Mouse (Mus musculus): ENCODE data around the gene Armc7.
"Not testable (repeated sequence)": the region's sequence is repeated elsewhere in the genome, so short reads cannot be mapped to it uniquely, and the experiment has no call there.

Gene Armc7

GRCm38 (mm10) chr11:115491356-115492083 lies 16.1 kb downstream of the Armc7 start, which contains the start of gene Nt5c:
Gene Nt5c, minus strand, starts transcription at chr11:115491862.
- DNase-seq (ENCODE audit: low spot score): peak; percentile 88

- DNase-seq (ENCODE audit: low spot score): no peak
Observed at GRCm38 (mm10) chr11:115492387-115492786, 16.9 kb downstream of the Armc7 start.

DNA sequence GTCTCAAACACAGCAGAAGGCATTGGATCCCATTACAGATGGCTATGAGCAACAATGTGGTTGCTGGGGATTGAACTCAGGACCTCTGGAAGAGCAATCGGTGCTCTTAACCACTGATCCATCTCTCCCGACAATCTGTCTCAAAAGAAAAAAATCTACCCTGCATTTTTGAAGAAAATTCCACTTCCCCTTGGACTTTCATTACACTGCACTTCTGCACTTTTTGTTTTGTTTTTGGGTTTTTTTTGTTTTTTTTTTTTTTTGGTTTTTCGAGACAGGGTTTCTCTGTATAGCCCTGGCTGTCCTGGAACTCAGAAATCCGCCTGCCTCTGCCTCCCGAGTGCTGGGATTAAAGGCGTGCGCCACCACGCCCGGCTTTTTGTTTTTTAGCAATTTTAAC lies 21.1 kb downstream of the Armc7 start:
- not testable (repeated sequence) for DNase-seq (ENCODE audit: low spot score)

- DNase-seq (ENCODE audit: low spot score): no peak
Observed at GRCm38 (mm10) chr11:115502636-115503035, 27.2 kb downstream of the Armc7 start.

- DNase-seq (ENCODE audit: low spot score): no peak
Observed at GRCm38 (mm10) chr11:115506586-115506985, 31.1 kb downstream of the Armc7 start.

DNA sequence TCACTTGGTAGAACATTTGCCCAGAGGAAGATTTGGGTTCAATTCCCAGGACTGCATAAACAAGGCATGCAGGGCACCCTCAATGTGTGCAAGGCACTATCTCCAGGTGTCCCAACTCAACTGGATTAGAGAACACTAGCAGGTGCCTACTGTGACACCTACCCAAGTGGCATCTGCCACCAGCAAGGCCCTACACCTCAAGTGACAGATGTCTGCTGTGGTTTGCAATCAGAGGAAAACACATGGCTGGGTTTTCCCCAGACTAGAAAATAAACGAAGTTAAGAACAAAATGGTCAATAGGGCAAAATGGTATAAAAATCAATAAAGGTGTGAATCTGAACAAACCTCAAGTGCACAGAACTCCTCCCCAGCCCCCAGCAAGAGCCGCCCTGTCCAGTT lies 32.6 kb downstream of the Armc7 start:
- peak; percentile 11 for DNase-seq (ENCODE audit: low spot score)

DNA sequence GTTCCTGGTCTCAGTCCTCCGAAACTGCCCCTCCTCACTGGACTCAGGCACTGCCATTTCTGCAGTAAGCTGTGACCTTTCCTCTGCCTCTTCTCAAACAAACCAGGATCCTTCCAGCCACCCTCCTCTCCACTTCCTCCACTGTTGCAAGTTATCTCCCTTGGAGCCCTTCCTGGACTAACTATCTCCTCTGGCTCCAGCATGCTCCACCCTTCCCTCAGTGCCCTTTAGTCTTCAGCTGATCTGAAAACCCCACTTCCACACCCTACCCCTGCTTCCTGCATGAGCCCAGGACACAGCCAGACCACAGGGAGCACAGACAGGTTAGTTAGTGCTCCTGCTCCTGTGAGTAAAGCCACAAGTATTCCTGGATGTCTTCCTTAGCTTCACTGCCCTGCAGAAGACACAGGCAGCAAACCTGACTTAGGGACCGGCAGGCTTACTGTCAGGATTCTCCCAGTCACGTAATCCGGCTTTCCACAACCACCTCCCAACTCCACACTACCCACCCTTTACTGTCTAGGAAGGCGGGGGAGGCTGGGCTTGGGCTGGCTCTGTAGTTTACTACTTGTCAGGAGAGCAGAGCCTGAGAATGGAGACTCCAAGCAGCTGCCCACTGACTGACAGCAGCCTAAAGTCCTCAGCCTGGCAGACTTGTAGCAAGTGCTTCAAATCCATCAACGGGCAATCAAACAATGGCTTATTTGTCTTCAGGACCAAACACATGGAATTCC lies 34.5 kb downstream of the Armc7 start:
- DNase-seq (ENCODE audit: low spot score): no peak

GRCm38 (mm10) chr11:115510507-115510888 lies 35.0 kb downstream of the Armc7 start:
- no peak for DNase-seq (ENCODE audit: low spot score)

- DNase-seq (ENCODE audit: low spot score): no peak
Observed at GRCm38 (mm10) chr11:115511121-115511520, 35.7 kb downstream of the Armc7 start.

DNA sequence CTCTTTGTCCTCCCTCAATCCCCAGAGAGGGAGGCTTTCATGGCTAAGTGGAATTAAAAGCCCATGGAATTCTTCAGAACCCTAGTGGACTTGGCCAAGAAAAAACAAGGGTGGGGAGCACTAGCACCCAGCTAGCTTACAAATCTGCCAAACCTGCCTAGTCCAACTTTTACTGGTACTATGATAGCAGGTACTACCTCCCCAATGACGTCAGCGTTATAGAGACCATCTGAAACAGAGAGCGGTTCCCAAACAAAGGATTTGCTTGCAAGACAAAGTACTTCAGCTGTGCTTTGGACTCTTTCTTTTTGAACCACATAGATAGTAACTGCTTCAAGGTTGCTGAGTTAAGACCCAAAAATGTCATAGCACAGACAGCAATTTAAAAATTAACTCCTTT lies 36.5 kb downstream of the Armc7 start:
- no peak for DNase-seq (ENCODE audit: low spot score)

DNA sequence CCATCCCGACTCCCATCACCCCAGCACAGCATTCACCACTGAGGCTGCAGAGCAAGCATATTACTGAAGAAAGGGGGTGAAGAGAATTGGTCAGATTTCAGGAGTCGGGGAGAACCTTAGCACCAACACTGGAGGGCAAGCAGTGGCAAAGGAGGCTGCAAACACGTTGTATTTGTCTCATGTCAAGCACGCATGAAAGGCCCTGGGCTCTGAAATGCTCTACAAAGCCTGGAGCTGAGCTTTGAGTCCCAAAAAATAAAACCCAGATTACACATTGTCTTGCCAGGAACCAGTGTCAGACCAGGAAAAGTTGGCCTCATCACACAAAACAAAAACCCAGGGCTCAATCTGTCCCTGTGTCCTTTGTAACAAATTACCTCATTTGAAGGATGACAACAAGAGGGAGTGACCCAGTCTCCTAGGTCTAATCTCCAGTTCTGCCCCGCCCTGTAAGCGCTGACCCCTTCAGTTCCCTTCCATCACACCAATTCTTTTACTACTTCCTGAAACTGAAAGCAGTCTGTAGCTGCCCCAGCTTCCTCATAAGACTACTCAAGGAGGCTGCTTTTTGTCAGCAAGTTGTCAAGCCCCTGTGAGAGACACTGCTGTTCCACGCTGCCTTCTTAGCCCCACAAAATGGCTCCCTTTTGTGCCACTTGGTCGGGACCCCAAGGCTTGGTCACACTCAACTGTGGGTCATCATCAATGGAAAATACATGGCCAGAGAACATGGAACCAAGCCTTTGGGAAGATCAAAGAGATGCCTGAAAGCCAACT lies 37.1 kb downstream of the Armc7 start:
- DNase-seq (ENCODE audit: low spot score): peak; percentile 73

DNA sequence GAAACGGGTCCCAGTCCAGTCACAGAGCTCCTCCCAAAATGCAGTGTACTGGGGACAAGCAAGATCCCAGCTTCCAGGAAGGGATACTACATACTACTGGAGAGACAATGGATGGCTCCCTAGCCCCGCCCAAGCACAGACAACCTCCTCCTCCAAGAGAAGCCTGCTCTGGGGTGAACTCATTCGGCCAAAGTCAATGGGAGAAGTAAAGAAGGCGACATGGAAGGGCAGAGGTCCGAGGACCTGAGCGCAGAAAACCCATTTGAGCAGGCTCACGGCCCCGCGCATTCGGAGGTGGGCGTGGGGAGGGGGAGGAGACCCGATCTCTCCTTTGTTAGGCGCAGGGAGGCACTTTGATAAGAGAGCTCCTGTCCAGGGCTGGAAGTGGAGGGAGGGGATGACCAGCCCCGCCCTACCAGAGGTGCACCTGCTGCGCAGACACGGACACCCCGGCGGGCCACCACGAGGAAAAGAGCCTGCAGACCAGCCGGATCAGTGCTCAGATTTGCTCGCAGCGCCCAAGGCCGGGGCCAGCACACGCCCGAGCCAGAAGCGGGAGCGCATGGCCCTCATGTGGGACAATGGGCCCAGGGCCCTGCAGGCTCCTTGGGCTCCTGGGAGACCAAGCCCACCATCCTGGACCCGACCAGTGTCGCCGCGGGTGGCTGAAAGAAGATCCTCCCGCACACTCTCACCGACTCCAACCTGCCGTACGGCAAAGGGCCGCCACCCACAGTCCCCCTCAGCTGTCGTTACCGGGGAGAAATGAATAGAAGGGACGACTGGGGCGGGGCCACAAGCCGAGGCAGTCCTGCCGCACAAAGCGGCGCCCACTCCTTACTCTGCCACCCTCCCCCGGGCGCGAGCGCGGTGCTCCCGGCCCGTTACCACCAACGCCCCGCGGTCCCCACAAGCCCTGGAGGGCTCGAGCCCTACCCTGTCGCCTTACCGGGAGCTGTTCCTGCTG lies 38.1 kb downstream of the Armc7 start:
- DNase-seq (ENCODE audit: low spot score): peak; percentile 28

- peak; percentile 98 for DNase-seq (ENCODE audit: low spot score)
Observed at GRCm38 (mm10) chr11:115514238-115514663, 38.8 kb downstream of the Armc7 start, which contains the start of gene Jpt1. Gene Jpt1, minus strand, starts transcription at chr11:115514387.

DNA sequence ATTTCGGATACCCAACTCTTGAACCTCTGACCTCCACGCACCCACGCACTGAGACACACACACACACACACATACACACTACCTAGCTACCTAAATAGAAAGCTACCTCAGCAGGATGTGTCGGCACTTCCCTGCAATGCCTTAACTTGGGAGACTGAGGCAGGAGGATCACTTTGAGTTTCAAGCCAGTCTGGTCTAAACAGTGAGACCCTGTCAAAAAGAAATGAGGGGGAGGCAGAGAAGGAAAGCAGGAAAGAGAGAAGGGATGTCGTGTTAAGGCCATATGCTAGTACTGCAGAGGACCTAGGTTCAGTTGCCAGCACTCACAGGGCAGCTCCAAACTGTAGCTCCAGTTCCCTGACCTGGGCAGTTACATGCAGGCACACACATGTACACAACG lies 39.6 kb downstream of the Armc7 start:
- no peak for DNase-seq (ENCODE audit: low spot score)

DNA sequence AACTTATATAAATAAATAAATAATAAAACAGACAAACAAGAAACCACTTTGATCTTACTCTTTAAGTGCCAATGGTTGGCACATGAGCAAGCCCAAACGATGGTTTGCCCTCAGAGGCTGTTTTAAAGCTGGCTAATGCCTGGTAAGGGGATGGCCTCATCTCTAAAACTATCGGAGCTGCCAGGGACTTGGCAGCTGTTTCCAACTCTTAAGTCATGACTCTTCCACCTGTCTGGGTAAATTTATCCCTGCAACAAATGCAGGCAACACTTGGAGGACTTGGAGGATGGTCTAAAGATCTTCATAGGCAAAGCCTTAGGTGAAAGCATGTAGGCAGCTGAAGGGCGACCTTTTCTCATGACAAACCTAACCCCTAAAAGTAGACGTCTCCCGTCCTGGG lies 41.5 kb downstream of the Armc7 start:
- no peak for DNase-seq (ENCODE audit: low spot score)

DNA sequence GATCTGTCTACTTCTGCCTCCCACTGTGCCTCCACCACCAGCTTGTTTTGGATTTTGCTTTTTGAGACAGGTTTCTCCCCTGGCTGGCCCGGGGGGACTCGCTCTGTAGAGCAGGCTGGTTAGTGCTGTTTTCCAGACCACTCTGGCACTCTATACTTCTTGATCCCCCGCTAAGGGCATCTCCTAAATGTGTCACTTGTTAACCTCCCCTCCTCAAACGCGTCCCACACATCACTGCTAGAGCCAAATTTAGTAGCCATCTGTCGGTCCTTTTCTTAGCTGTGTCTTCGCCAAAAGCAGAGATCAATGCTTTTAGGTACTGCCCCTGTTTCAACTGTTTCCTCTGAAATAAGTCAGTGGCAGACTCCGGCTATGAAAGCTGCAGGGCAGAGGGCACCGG lies 43.2 kb downstream of the Armc7 start:
- no peak for DNase-seq (ENCODE audit: low spot score)

GRCm38 (mm10) chr11:115519581-115519980 lies 44.1 kb downstream of the Armc7 start:
- no peak for DNase-seq (ENCODE audit: low spot score)

DNA sequence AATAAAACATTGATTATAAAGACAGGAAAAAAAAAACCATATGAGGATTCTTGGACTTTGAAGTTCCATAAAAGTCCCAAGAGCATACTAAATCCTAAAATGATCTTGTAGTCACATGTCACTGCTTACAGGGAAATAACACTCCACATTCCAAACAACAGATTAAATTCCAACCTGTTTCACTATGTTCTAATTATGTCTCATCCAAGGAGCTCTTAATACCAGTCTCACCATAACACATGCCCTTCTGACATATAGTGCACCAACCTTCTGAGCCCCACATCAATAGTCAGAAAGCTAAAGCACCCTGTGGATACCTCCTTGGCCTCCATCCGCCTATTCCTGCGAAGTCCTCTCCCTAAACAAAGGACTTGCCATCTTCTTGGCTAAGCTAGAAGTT lies 44.8 kb downstream of the Armc7 start:
- DNase-seq (ENCODE audit: low spot score): no peak

DNA sequence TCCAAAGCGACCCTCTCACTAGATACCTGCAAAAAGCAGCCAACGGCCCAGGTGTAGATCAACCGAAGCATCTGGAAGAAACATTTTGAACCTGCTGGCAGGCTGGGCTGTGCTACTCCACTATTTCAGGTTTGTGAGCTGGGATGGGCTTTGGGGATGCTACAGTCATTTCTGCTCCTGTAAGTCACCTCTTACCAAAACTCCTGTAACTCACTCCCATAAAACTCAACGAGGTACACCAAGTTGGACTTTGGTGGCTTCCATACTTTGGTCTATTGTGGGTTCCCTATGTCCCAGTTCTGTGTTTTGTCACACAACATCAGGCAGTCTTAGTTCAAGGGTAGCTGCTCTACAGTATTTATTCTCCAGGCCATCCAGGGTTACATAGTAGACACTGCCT lies 45.6 kb downstream of the Armc7 start:
- DNase-seq (ENCODE audit: low spot score): no peak

- DNase-seq (ENCODE audit: low spot score): no peak
Observed at GRCm38 (mm10) chr11:115522238-115522637, 46.8 kb downstream of the Armc7 start.

- no peak for DNase-seq (ENCODE audit: low spot score)
Observed at GRCm38 (mm10) chr11:115522703-115523102, 47.2 kb downstream of the Armc7 start.
